In the genomic region with DNA sequence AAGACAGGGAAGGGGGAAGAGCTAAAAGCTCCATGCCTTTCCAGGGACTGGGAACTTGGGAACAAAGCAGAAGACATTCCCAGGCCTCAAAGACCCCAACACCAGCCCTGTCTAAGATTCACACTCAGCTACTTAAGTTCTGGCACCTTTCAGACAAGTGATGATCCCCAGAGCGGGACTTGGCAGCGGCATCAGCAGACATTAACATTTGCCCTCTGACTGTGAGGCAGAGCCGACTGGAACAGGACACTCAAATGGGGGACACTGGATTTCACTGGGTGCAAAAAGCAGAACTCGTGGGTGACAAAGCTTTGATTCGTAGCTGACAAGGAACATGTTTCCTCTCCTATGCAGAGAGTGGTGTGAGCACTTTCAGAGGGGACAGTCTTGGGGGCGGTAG, we compare ENCODE assay signal across 27 mouse cellular contexts. TPM values are rescaled to one million over a fixed set of nuclear protein-coding genes. Genes with fewer than 3 reads are reported as not detected.
DNase-seq lines count a peak whose midpoint lies in the region; ATAC-seq and TF ChIP-seq lines count a peak whose summit lies in the region.
"Had no signal": no experiment of that assay in that cellular context is flagged by ENCODE, and none has a peak within 500 bp of the region (broad histone marks: within the 10 kb centered on the region; RNA-seq: fewer than 3 reads in every experiment).

No protein-coding gene starts in this region.

- peak; percentile 41; the same call in 1 of the 2 replicates for ATAC-seq in lung, embryonic 14.5 days (ENCODE audit: insufficient read depth)
- ATAC-seq in embryonic facial prominence, embryonic 12.5 days (ENCODE audit: insufficient number of reproducible peaks, insufficient read depth, low FRiP score, low TSS enrichment): no peak
- ATAC-seq in embryonic facial prominence, embryonic 15.5 days (ENCODE audit: insufficient number of reproducible peaks, low FRiP score, low TSS enrichment, low read depth): no peak
- ATAC-seq: forebrain, embryonic 15.5 days; inflammation-experienced regulatory T-cells, adult 6 months had no signal

- no peaks in the 10 kb centered on the region for H3K4me1 ChIP-seq in lung, embryonic 14.5 days (ENCODE audit: insufficient read depth)
- peaks cover 16% of the 10 kb centered on the region for H3K4me1 ChIP-seq in embryonic facial prominence, embryonic 12.5 days
- H3K4me1 ChIP-seq in embryonic facial prominence, embryonic 15.5 days: peaks cover 17% of the 10 kb centered on the region
- H3K4me1 ChIP-seq in limb, embryonic 10.5 days: peaks cover 25% of the 10 kb centered on the region
- H3K4me1 ChIP-seq: forebrain, embryonic 15.5 days had no signal

- H3K27me3 ChIP-seq in lung, embryonic 14.5 days (ENCODE audit: insufficient read depth, low read length): no peaks in the 10 kb centered on the region
- H3K27me3 ChIP-seq in embryonic facial prominence, embryonic 12.5 days: no peaks in the 10 kb centered on the region
- H3K27me3 ChIP-seq in embryonic facial prominence, embryonic 15.5 days: no peaks in the 10 kb centered on the region
- H3K27me3 ChIP-seq in limb, embryonic 10.5 days (ENCODE audit: low read depth, poor library complexity, severe bottlenecking): no peaks in the 10 kb centered on the region
- H3K27me3 ChIP-seq: forebrain, embryonic 15.5 days; hindbrain, embryonic 12.5 days; lung, embryonic 15.5 days had no signal

- no peak overlapping the region for H3K9ac ChIP-seq in lung, embryonic 14.5 days
- no peak overlapping the region for H3K9ac ChIP-seq in embryonic facial prominence, embryonic 12.5 days
- H3K9ac ChIP-seq in embryonic facial prominence, embryonic 15.5 days: no peak overlapping the region
- H3K9ac ChIP-seq: forebrain, embryonic 15.5 days; hindbrain, embryonic 12.5 days; lung, embryonic 15.5 days had no signal

- H3K4me2 ChIP-seq in lung, embryonic 14.5 days: no peak overlapping the region
- no peak overlapping the region for H3K4me2 ChIP-seq in embryonic facial prominence, embryonic 12.5 days (replicated peaks)
- no peak overlapping the region for H3K4me2 ChIP-seq in embryonic facial prominence, embryonic 15.5 days (replicated peaks)
- H3K4me2 ChIP-seq: forebrain, embryonic 15.5 days; heart, embryonic 11.5 days; hindbrain, embryonic 12.5 days; liver, embryonic 11.5 days; lung, embryonic 15.5 days had no signal

- H3K4me3 ChIP-seq in lung, embryonic 14.5 days (ENCODE audit: low read depth, low read length): no peak overlapping the region
- no peak overlapping the region for H3K4me3 ChIP-seq in embryonic facial prominence, embryonic 12.5 days
- H3K4me3 ChIP-seq in embryonic facial prominence, embryonic 15.5 days (replicated peaks): no peak overlapping the region
- H3K4me3 ChIP-seq in limb, embryonic 10.5 days: no peak overlapping the region
- H3K4me3 ChIP-seq: forebrain, embryonic 15.5 days; hindbrain, embryonic 12.5 days; lung, embryonic 15.5 days had no signal

- TF ChIP-seq CTCF in lung, embryonic 14.5 days (IDR thresholded peaks at IDR 0.05; ENCODE audit: low read depth): no peak

- 0 out of 2 replicates have a peak, but pooled peaks cover 5% of the 10 kb centered on the region for H3K9me3 ChIP-seq in lung, embryonic 14.5 days (ENCODE audit: low read depth, low read length)
- peaks cover 7% of the 10 kb centered on the region; the same call in 1 of the 2 replicates for H3K9me3 ChIP-seq in embryonic facial prominence, embryonic 12.5 days
- no peaks in the 10 kb centered on the region for H3K9me3 ChIP-seq in embryonic facial prominence, embryonic 15.5 days (replicated peaks)
- no peaks in the 10 kb centered on the region for H3K9me3 ChIP-seq in limb, embryonic 10.5 days (replicated peaks)
- H3K9me3 ChIP-seq: forebrain, embryonic 15.5 days; lung, embryonic 15.5 days had no signal

- 0 out of 2 replicates have a peak, but pooled peaks cover 9% of the 10 kb centered on the region for H3K36me3 ChIP-seq in lung, embryonic 14.5 days (ENCODE audit: insufficient read depth)
- H3K36me3 ChIP-seq in embryonic facial prominence, embryonic 12.5 days: peaks cover 13% of the 10 kb centered on the region
- H3K36me3 ChIP-seq in embryonic facial prominence, embryonic 15.5 days: 0 out of 2 replicates have a peak, but pooled peaks cover 9% of the 10 kb centered on the region
- H3K36me3 ChIP-seq in limb, embryonic 10.5 days: peaks cover 37% of the 10 kb centered on the region

- H3K27ac ChIP-seq in lung, embryonic 14.5 days (ENCODE audit: low read depth): no peak overlapping the region
- H3K27ac ChIP-seq in embryonic facial prominence, embryonic 12.5 days: peak overlapping the region; percentile 47; the same call in 1 of the 2 replicates
- H3K27ac ChIP-seq in embryonic facial prominence, embryonic 15.5 days (replicated peaks): peak overlapping the region; percentile 73
- H3K27ac ChIP-seq in limb, embryonic 10.5 days: peak overlapping the region; percentile 44; the same call in 1 of the 2 replicates
- H3K27ac ChIP-seq: forebrain, embryonic 15.5 days; hindbrain, embryonic 12.5 days; lung, embryonic 15.5 days had no signal

- peak; percentile 67 for DNase-seq in lung, embryonic 14.5 days
- DNase-seq in lung, postnatal 25 days (ENCODE audit: low spot score): no peak
- DNase-seq in limb, embryonic 10.5 days (ENCODE audit: low spot score): no peak
- DNase-seq in yolk sac, embryonic 10.5 days (ENCODE audit: low spot score): no peak
- DNase-seq in heart, adult 8-10 months (ENCODE audit: low spot score): no peak
- no peak for DNase-seq in urinary bladder, adult 2 months (ENCODE audit: low spot score)
- DNase-seq: adrenal gland, postnatal 36 days; cerebellum, adult 18-20 months; cerebellum, postnatal 36 days; gastrocnemius, postnatal 36 days; heart, postnatal 10 days; right cerebral cortex, postnatal 4 days; thymus, postnatal 25 days had no signal

- 47% methylated on average over 6 of the region's 6 CpGs for WGBS in lung, embryonic 14.5 days
- 83% methylated on average over 6 of the region's 6 CpGs for WGBS in embryonic facial prominence, embryonic 12.5 days
- WGBS in embryonic facial prominence, embryonic 15.5 days: 80% methylated on average over 6 of the region's 6 CpGs
- WGBS in limb, embryonic 10.5 days: 47% methylated on average over 6 of the region's 6 CpGs

RNA-seq across cellular contexts. Expression of gene Ttc23l, which starts 57.5 kb away (rescaled TPM):
- not detected in 2 replicates for polyA plus RNA-seq in lung, embryonic 14.5 days (2014; fragmentation: Nextera tagmentation; extraction: Ambion mirVana)
- polyA plus RNA-seq in embryonic facial prominence, embryonic 12.5 days (2016; fragmentation: Nextera tagmentation; extraction: Ambion mirVana): not detected in 2 replicates
- polyA plus RNA-seq in embryonic facial prominence, embryonic 15.5 days (2015; fragmentation: Nextera tagmentation; extraction: Ambion mirVana): not detected in 2 replicates
- 0.13 TPM in 1 of 2 replicates, not detected in the other for polyA plus RNA-seq in limb, embryonic 10.5 days (2016; fragmentation: Nextera tagmentation; extraction: Ambion mirVana)
- total RNA-seq in heart, adult 8-10 months (2022): not detected
- 0.26 and 0.34 TPM in 2 replicates for polyA plus RNA-seq in urinary bladder, adult 2 months (2012; rRNA removed)
- total RNA-seq: adrenal gland, postnatal 36 days; gastrocnemius, postnatal 36 days; heart, postnatal 10 days; layer of hippocampus, postnatal 14 days; megakaryocyte-erythroid progenitor cell, adult 5-6 weeks; midbrain, postnatal 0 days; neutrophil, adult 5-6 weeks had no signal
- polyA plus RNA-seq: C2C12; forebrain, embryonic 15.5 days; heart, embryonic 11.5 days; hindbrain, embryonic 12.5 days; inflammation-experienced regulatory T-cells, adult 6 months; large intestine, adult 2 months; liver, embryonic 11.5 days; lung, embryonic 15.5 days; midbrain, postnatal 0 days had no signal
